Mouse (Mus musculus) hindbrain, embryonic 12.5 days (tissue): ENCODE measurements around the gene Fibp. TPM values are rescaled to one million over a fixed set of nuclear protein-coding genes. Genes with fewer than 3 reads are reported as not detected.
A peak's percentile ranks its signal among the peaks of the same experiment; 100 is the strongest.

Source experiments
- ATAC-seq: fragments of 200-750 bp; cut with Nextera tagmentation; 2 replicates; pipeline ENCODE4 v1.8.0; 2017; ENCODE audit warnings: moderate TSS enrichment; ENCODE audit not compliant: low FRiP score
- H3K27ac ChIP-seq: fragments of 300-500 bp; sonication (generic); 2 replicates; pipeline ENCODE4 v1.5.1; 2016; ENCODE audit warnings: mild to moderate bottlenecking
- H3K27me3 ChIP-seq: fragments of 300-500 bp; sonication (generic); 2 replicates; pipeline ENCODE4 v1.6.1; 2016; ENCODE audit warnings: mild to moderate bottlenecking
- H3K36me3 ChIP-seq: fragments of 300-500 bp; sonication (generic); 2 replicates; pipeline ENCODE4 v1.6.1; 2016; ENCODE audit warnings: mild to moderate bottlenecking
- H3K4me1 ChIP-seq: fragments of 300-500 bp; sonication (generic); 2 replicates; pipeline ENCODE4 v1.6.1; 2016
- H3K4me2 ChIP-seq: fragments of 300-500 bp; sonication (generic); replicated peaks from 2 replicates; pipeline ENCODE4 v1.6.1; 2016; ENCODE audit warnings: mild to moderate bottlenecking
- H3K4me3 ChIP-seq: fragments of 300-500 bp; sonication (generic); 2 replicates; pipeline ENCODE4 v1.5.1; 2016; ENCODE audit warnings: mild to moderate bottlenecking
- H3K9ac ChIP-seq: fragments of 300-500 bp; sonication (generic); 2 replicates; pipeline ENCODE4 v1.6.1; 2016; ENCODE audit warnings: mild to moderate bottlenecking, moderate library complexity
- H3K9me3 ChIP-seq: fragments of 300-500 bp; sonication (generic); replicated peaks from 2 replicates; pipeline ENCODE4 v1.6.1; 2016; ENCODE audit warnings: mild to moderate bottlenecking
- WGBS: fragments of 180-500 bp; shearing (Covaris S2); methylation state at CpG from one replicate; pipeline ENCODE4 v1.1.7; 2016; 5-methylcytosine and 5-hydroxymethylcytosine counted together
- polyA plus RNA-seq: library from polyadenylated mRNA; unstranded; fragments of >200 nt; fragmentation: Nextera tagmentation; extraction: Ambion mirVana; gene quantifications from 2 replicates; pipeline ENCODE4 v1.2.1, GENCODE M21; 2016

Gene Fibp
- polyA plus RNA-seq, 1 experiment from 2014 or later = 144 TPM

- WGBS = 64% methylated on average over 7 of the region's 7 CpGs
- no peak for ATAC-seq
- Histone ChIP-seq H3K27me3 (peaks cover 5% of the 10 kb centered on the region; the same call in 1 of the 2 replicates), H3K27ac (no peak overlapping the region), H3K9me3 (no peaks in the 10 kb centered on the region), H3K36me3 (0 out of 2 replicates have a peak, but pooled peaks cover 4% of the 10 kb centered on the region), H3K9ac (0 out of 2 replicates have a peak overlapping the region, but pooled peaks have one; percentile 49), H3K4me3 (peak overlapping the region; percentile 15; the same call in 1 of the 2 replicates), H3K4me2 (peak overlapping the region; percentile 49), H3K4me1 (peaks cover 17% of the 10 kb centered on the region)
These were observed 26.5 kb upstream of the Fibp start for GRCm38 (mm10) chr19:5433951-5434350.

GRCm38 (mm10) chr19:5444371-5444908 lies 16.0 kb upstream of the Fibp start:
- Histone ChIP-seq H3K36me3 (no peaks in the 10 kb centered on the region), H3K4me3 (no peak overlapping the region), H3K27ac (no peak overlapping the region), H3K9me3 (peaks cover 9% of the 10 kb centered on the region), H3K27me3 (peaks cover 57% of the 10 kb centered on the region), H3K9ac (no peak overlapping the region), H3K4me2 (no peak overlapping the region), H3K4me1 (peaks cover 18% of the 10 kb centered on the region)
- no peak for ATAC-seq
- 69% methylated on average over 9 of the region's 9 CpGs for WGBS

GRCm38 (mm10) chr19:5444954-5445353 lies 15.5 kb upstream of the Fibp start:
- H3K4me1 ChIP-seq = peaks cover 18% of the 10 kb centered on the region
- H3K9ac ChIP-seq = no peak overlapping the region
- no peaks in the 10 kb centered on the region for H3K36me3 ChIP-seq
- H3K27ac ChIP-seq = no peak overlapping the region
- peaks cover 62% of the 10 kb centered on the region for H3K27me3 ChIP-seq
- 38% methylated on average over 7 of the region's 7 CpGs for WGBS
- no peak overlapping the region for H3K4me3 ChIP-seq
- peaks cover 9% of the 10 kb centered on the region for H3K9me3 ChIP-seq
- no peak for ATAC-seq
- H3K4me2 ChIP-seq = no peak overlapping the region

- no peak for ATAC-seq
- H3K9me3 ChIP-seq = peaks cover 1% of the 10 kb centered on the region; the same call in 1 of the 2 replicates
- whole genome bisulfite sequencing = 89% methylated on average over 5 of the region's 5 CpGs
- H3K9ac ChIP-seq = no peak overlapping the region
- H3K27me3 ChIP-seq = peaks cover 70% of the 10 kb centered on the region
- H3K27ac ChIP-seq = no peak overlapping the region
- H3K4me3 ChIP-seq = no peak overlapping the region
- H3K4me1 ChIP-seq = peaks cover 18% of the 10 kb centered on the region
- no peak overlapping the region for H3K4me2 ChIP-seq
- no peaks in the 10 kb centered on the region for H3K36me3 ChIP-seq
These were observed 14.7 kb upstream of the Fibp start for GRCm38 (mm10) chr19:5445747-5446146.

GRCm38 (mm10) chr19:5447515-5448353 lies 12.7 kb upstream of the Fibp start, which contains the start of gene Fosl1:
Gene Fosl1, plus strand, starts transcription at chr19:5447547.
- WGBS = 1% methylated on average over 70 of the region's 70 CpGs
- Histone ChIP-seq H3K27ac (no peak within 1 kb of the TSS), H3K4me3 (peak within 1 kb of the TSS; percentile 38), H3K9ac (peak within 1 kb of the TSS; percentile 42), H3K36me3 (no peaks in the 10 kb centered on the region), H3K9me3 (no peaks in the 10 kb centered on the region), H3K27me3 (peaks cover 83% of the 10 kb centered on the region), H3K4me1 (peaks cover 18% of the 10 kb centered on the region), H3K4me2 (peak within 1 kb of the TSS; percentile 70)
- ATAC-seq = peak; percentile 60

GRCm38 (mm10) chr19:5448354-5449150 lies 11.9 kb upstream of the Fibp start:
- peak overlapping the region; percentile 70 for H3K4me2 ChIP-seq
- H3K9me3 ChIP-seq = no peaks in the 10 kb centered on the region
- H3K27me3 ChIP-seq = peaks cover 81% of the 10 kb centered on the region
- H3K9ac ChIP-seq = no peak overlapping the region
- H3K4me3 ChIP-seq = peak overlapping the region; percentile 38
- 6% methylated on average over 36 of the region's 36 CpGs for WGBS
- H3K36me3 ChIP-seq = no peaks in the 10 kb centered on the region
- ATAC-seq = peak; percentile 43; the same call in 1 of the 2 replicates
- peaks cover 18% of the 10 kb centered on the region for H3K4me1 ChIP-seq
- H3K27ac ChIP-seq = no peak overlapping the region

- H3K4me1 ChIP-seq = peaks cover 18% of the 10 kb centered on the region
- 80% methylated on average over 3 of the region's 3 CpGs for WGBS
- no peak overlapping the region for H3K27ac ChIP-seq
- H3K9me3 ChIP-seq = no peaks in the 10 kb centered on the region
- H3K36me3 ChIP-seq = no peaks in the 10 kb centered on the region
- ATAC-seq = no peak
- H3K4me2 ChIP-seq = no peak overlapping the region
- no peak overlapping the region for H3K4me3 ChIP-seq
- H3K27me3 ChIP-seq = peaks cover 74% of the 10 kb centered on the region
- H3K9ac ChIP-seq = no peak overlapping the region
These were observed 10.7 kb upstream of the Fibp start for GRCm38 (mm10) chr19:5449673-5450072.

- Histone ChIP-seq H3K4me2 (no peak overlapping the region), H3K9ac (no peak overlapping the region), H3K4me1 (peaks cover 38% of the 10 kb centered on the region), H3K27me3 (peaks cover 53% of the 10 kb centered on the region), H3K27ac (no peak overlapping the region), H3K9me3 (no peaks in the 10 kb centered on the region), H3K36me3 (no peaks in the 10 kb centered on the region), H3K4me3 (no peak overlapping the region)
- WGBS = 74% methylated on average over 6 of the region's 6 CpGs
- ATAC-seq = no peak
These were observed 8.6 kb upstream of the Fibp start for GRCm38 (mm10) chr19:5451766-5452165.

- 85% methylated on average over 12 of the region's 12 CpGs for WGBS
- Histone ChIP-seq H3K27ac (no peak overlapping the region), H3K4me2 (peak overlapping the region; percentile 99), H3K27me3 (peaks cover 31% of the 10 kb centered on the region), H3K4me3 (no peak overlapping the region), H3K9me3 (no peaks in the 10 kb centered on the region), H3K4me1 (peaks cover 30% of the 10 kb centered on the region), H3K9ac (peak overlapping the region; percentile 29; the same call in 1 of the 2 replicates), H3K36me3 (no peaks in the 10 kb centered on the region)
- no peak for ATAC-seq
These were observed 5.4 kb upstream of the Fibp start for GRCm38 (mm10) chr19:5455037-5455436.

- no peaks in the 10 kb centered on the region for H3K9me3 ChIP-seq
- peak overlapping the region; percentile 77 for H3K4me3 ChIP-seq
- H3K36me3 ChIP-seq = no peaks in the 10 kb centered on the region
- WGBS = 67% methylated on average over 8 of the region's 8 CpGs
- H3K4me1 ChIP-seq = peaks cover 30% of the 10 kb centered on the region
- H3K27me3 ChIP-seq = peaks cover 25% of the 10 kb centered on the region
- ATAC-seq = no peak
- H3K9ac ChIP-seq = peak overlapping the region; percentile 87; the same call in 1 of the 2 replicates
- H3K4me2 ChIP-seq = peak overlapping the region; percentile 99
- H3K27ac ChIP-seq = no peak overlapping the region
These were observed 4.8 kb upstream of the Fibp start for GRCm38 (mm10) chr19:5455568-5455967.

GRCm38 (mm10) chr19:5456241-5456921 lies 4.0 kb upstream of the Fibp start:
- H3K27me3 ChIP-seq = peaks cover 17% of the 10 kb centered on the region
- H3K4me2 ChIP-seq = peak overlapping the region; percentile 99
- H3K9me3 ChIP-seq = no peaks in the 10 kb centered on the region
- ATAC-seq = no peak; the same call in 1 of the 2 replicates
- peak overlapping the region; percentile 94 for H3K27ac ChIP-seq
- 5% methylated on average over 26 of the region's 26 CpGs for WGBS
- peak overlapping the region; percentile 87 for H3K9ac ChIP-seq
- peak overlapping the region; percentile 77 for H3K4me3 ChIP-seq
- peaks cover 35% of the 10 kb centered on the region for H3K4me1 ChIP-seq
- H3K36me3 ChIP-seq = no peaks in the 10 kb centered on the region
